Mouse (Mus musculus) hindbrain, embryonic 15.5 days (tissue): Measurements from ENCODE around the gene Dffa. TPM values are rescaled to one million over a fixed set of nuclear protein-coding genes. Genes with fewer than 3 reads are reported as not detected.

ENCODE experiments used
- ATAC-seq: fragments of 200-750 bp; cut with Nextera tagmentation; 2 replicates; pipeline ENCODE4 v1.8.0; 2017; ENCODE audit warnings: low read depth, moderate number of reproducible peaks, moderate TSS enrichment; ENCODE audit not compliant: low FRiP score
- H3K27ac ChIP-seq: fragments of 300-500 bp; sonication (generic); replicated peaks from 2 replicates; pipeline ENCODE4 v1.5.1; 2015; ENCODE audit warnings: mild to moderate bottlenecking, inconsistent platforms
- H3K27me3 ChIP-seq: fragments of 300-500 bp; sonication (generic); 2 replicates; pipeline ENCODE4 v1.6.1; 2015; ENCODE audit warnings: control low read depth, inconsistent platforms
- H3K36me3 ChIP-seq: fragments of 300-500 bp; sonication (generic); 2 replicates; pipeline ENCODE4 v1.6.1; 2015; ENCODE audit warnings: control low read depth, inconsistent platforms
- H3K4me1 ChIP-seq: fragments of 300-500 bp; sonication (generic); replicated peaks from 2 replicates; pipeline ENCODE4 v1.6.1; 2015; ENCODE audit warnings: control low read depth, inconsistent platforms
- H3K4me2 ChIP-seq: fragments of 300-500 bp; sonication (generic); 2 replicates; pipeline ENCODE4 v1.6.1; 2015; ENCODE audit warnings: moderate library complexity, mild to moderate bottlenecking, inconsistent platforms
- H3K4me3 ChIP-seq: fragments of 300-500 bp; sonication (generic); 2 replicates; pipeline ENCODE4 v1.5.1; 2015; ENCODE audit warnings: mild to moderate bottlenecking, inconsistent platforms
- H3K9ac ChIP-seq: fragments of 300-500 bp; sonication (generic); 2 replicates; pipeline ENCODE4 v1.6.1; 2015; ENCODE audit warnings: inconsistent platforms
- H3K9me3 ChIP-seq: fragments of 300-500 bp; sonication (generic); 2 replicates; pipeline ENCODE4 v1.6.1; 2016; ENCODE audit warnings: control low read depth, inconsistent platforms
- WGBS: fragments of 180-500 bp; shearing (Covaris S2); methylation state at CpG from one replicate; pipeline ENCODE4 v1.1.7; 2015; 5-methylcytosine and 5-hydroxymethylcytosine counted together
- polyA plus RNA-seq: library from polyadenylated mRNA; unstranded; fragments of >200 nt; fragmentation: Nextera tagmentation; extraction: Ambion mirVana; gene quantifications from 2 replicates; pipeline ENCODE4 v1.2.1, GENCODE M21; 2015

The Dffa gene
- polyA plus RNA-seq, 1 experiment from 2014 or later: 25.5 TPM

DNA sequence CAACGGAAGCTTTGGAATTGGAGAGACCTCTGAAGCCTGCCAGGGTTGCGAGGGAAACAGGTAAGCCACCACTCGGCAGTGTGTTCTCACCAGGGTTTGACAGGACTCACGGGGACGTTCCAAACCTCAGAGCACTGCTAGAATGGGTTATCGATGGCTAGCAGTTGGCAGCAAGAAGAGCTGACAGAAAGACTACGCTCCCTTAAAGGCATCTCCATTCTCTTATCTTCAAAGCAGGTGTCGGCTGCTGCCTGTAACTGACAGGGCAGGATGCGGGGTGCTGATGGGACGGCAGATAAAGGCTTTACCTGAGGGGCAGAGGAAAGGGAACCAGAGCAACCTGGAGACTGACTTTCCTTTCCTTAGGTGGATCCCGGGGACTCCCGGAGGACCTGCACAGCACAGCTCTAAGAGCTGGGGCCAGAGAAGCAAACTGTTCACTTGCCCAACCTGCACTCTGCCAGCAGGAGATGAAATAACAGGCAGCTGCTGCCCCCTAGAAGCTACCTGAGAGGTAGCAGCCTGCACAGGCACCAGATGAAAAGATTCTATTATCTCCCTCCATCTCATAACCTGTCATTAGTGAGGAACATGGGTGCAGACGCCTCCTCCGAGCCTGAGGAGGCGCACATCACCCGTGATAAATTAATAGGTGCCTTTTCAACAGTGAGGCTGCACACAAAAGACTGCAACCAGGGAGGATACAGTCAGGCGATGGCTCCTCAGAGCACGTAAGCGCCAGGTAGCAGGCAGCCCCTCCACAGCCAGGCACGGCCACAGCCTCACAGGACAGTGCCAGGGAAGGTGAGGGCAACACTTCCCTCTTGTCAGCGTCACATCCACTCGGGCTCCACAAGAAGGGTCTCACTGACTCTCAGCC lies 37.0 kb upstream of the Dffa start:
- no peak overlapping the region for H3K4me3 ChIP-seq
- peak; percentile 68 for ATAC-seq
- H3K4me2 ChIP-seq: no peak overlapping the region
- peaks cover 5% of the 10 kb centered on the region; the same call in 1 of the 2 replicates for H3K27me3 ChIP-seq
- H3K9ac ChIP-seq: no peak overlapping the region
- no peak overlapping the region for H3K27ac ChIP-seq
- peaks cover 17% of the 10 kb centered on the region; the same call in 1 of the 2 replicates for H3K4me1 ChIP-seq
- H3K9me3 ChIP-seq: no peaks in the 10 kb centered on the region
- WGBS: 78% methylated on average over 22 of the region's 22 CpGs
- no peaks in the 10 kb centered on the region for H3K36me3 ChIP-seq

- no peaks in the 10 kb centered on the region for H3K27me3 ChIP-seq
- H3K36me3 ChIP-seq: no peaks in the 10 kb centered on the region
- no peak overlapping the region for H3K9ac ChIP-seq
- no peak for ATAC-seq
- no peaks in the 10 kb centered on the region for H3K9me3 ChIP-seq
- WGBS: 93% methylated on average over 13 of the region's 13 CpGs
- no peak overlapping the region for H3K4me2 ChIP-seq
- H3K4me3 ChIP-seq: no peak overlapping the region
- peaks cover 10% of the 10 kb centered on the region for H3K4me1 ChIP-seq
- 0 out of 2 replicates have a peak overlapping the region, but pooled peaks have one; percentile 17 for H3K27ac ChIP-seq
Measured at GRCm38 (mm10) chr4:149075073-149075472, 28.9 kb upstream of the Dffa start.

GRCm38 (mm10) chr4:149075871-149076575 lies 27.9 kb upstream of the Dffa start:
- Histone ChIP-seq H3K27me3 (no peaks in the 10 kb centered on the region), H3K4me1 (peaks cover 10% of the 10 kb centered on the region), H3K4me3 (no peak overlapping the region), H3K9me3 (no peaks in the 10 kb centered on the region), H3K27ac (no peak overlapping the region), H3K9ac (no peak overlapping the region), H3K4me2 (no peak overlapping the region), H3K36me3 (no peaks in the 10 kb centered on the region)
- ATAC-seq: peak; percentile 82
- WGBS: 19% methylated on average over 10 of the region's 10 CpGs

- Histone ChIP-seq H3K27me3 (no peaks in the 10 kb centered on the region), H3K4me2 (no peak overlapping the region), H3K4me1 (peaks cover 22% of the 10 kb centered on the region), H3K9me3 (no peaks in the 10 kb centered on the region), H3K36me3 (no peaks in the 10 kb centered on the region), H3K27ac (no peak overlapping the region), H3K9ac (no peak overlapping the region), H3K4me3 (no peak overlapping the region)
- 61% methylated on average over 4 of the region's 4 CpGs for WGBS
- no peak for ATAC-seq
Measured at GRCm38 (mm10) chr4:149078261-149078660, 25.7 kb upstream of the Dffa start.

GRCm38 (mm10) chr4:149079629-149080028 lies 24.3 kb upstream of the Dffa start:
- WGBS: 90% methylated on average over 6 of the region's 6 CpGs
- ATAC-seq: no peak
- no peak overlapping the region for H3K4me3 ChIP-seq

GRCm38 (mm10) chr4:149080111-149080510 lies 23.8 kb upstream of the Dffa start:
- H3K4me1 ChIP-seq: peaks cover 22% of the 10 kb centered on the region
- no peak for ATAC-seq

More at GRCm38 (mm10) chr4:149079629-149080028, 24.3 kb upstream of the Dffa start:
- Histone ChIP-seq H3K27ac (no peak overlapping the region), H3K4me1 (peaks cover 22% of the 10 kb centered on the region), H3K9me3 (no peaks in the 10 kb centered on the region), H3K27me3 (no peaks in the 10 kb centered on the region), H3K36me3 (no peaks in the 10 kb centered on the region), H3K4me2 (no peak overlapping the region), H3K9ac (no peak overlapping the region)

GRCm38 (mm10) chr4:149081528-149081927 lies 22.4 kb upstream of the Dffa start:
- H3K27ac ChIP-seq: no peak overlapping the region
- H3K27me3 ChIP-seq: no peaks in the 10 kb centered on the region
- H3K9ac ChIP-seq: no peak overlapping the region
- no peaks in the 10 kb centered on the region for H3K36me3 ChIP-seq
- WGBS: 59% methylated on average over 17 of the region's 17 CpGs
- no peaks in the 10 kb centered on the region for H3K9me3 ChIP-seq
- no peak overlapping the region for H3K4me2 ChIP-seq
- peaks cover 13% of the 10 kb centered on the region for H3K4me1 ChIP-seq
- H3K4me3 ChIP-seq: no peak overlapping the region
- peak; percentile 69; the same call in 1 of the 2 replicates for ATAC-seq

More at GRCm38 (mm10) chr4:149080111-149080510, 23.8 kb upstream of the Dffa start:
- Histone ChIP-seq H3K27ac (no peak overlapping the region), H3K4me2 (no peak overlapping the region), H3K4me3 (no peak overlapping the region), H3K9ac (no peak overlapping the region), H3K27me3 (no peaks in the 10 kb centered on the region), H3K9me3 (no peaks in the 10 kb centered on the region), H3K36me3 (no peaks in the 10 kb centered on the region)
- 93% methylated on average over 8 of the region's 8 CpGs for WGBS

GRCm38 (mm10) chr4:149085381-149085780 lies 18.6 kb upstream of the Dffa start:
- no peak for ATAC-seq
- no peaks in the 10 kb centered on the region for H3K36me3 ChIP-seq
- no peak overlapping the region for H3K27ac ChIP-seq
- H3K4me1 ChIP-seq: peaks cover 12% of the 10 kb centered on the region
- H3K27me3 ChIP-seq: no peaks in the 10 kb centered on the region
- no peak overlapping the region for H3K4me3 ChIP-seq
- no peak overlapping the region for H3K9ac ChIP-seq
- no peak overlapping the region for H3K4me2 ChIP-seq
- WGBS: 83% methylated on average over 5 of the region's 5 CpGs
- H3K9me3 ChIP-seq: no peaks in the 10 kb centered on the region

DNA sequence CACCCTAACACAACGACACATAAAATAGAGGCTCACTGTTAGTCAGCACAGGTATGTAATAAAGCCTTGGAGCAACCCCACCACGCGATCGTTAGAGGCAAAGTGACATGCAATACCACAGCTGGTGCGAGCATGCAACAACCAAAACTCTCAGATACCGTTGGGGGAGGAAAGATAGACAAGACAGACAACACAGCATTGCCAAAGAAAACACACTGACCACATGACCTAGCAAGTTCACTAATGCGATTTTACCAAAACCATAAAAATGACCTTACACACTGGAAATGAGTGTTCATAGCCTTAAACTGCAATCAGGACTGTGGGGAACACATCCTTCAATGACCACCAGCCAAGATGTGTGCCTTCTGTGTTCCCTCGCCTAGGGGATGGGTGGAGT lies 12.6 kb upstream of the Dffa start:
- 89% methylated on average over 8 of the region's 8 CpGs for WGBS
- no peak overlapping the region for H3K9ac ChIP-seq
- H3K27me3 ChIP-seq: no peaks in the 10 kb centered on the region
- peaks cover 9% of the 10 kb centered on the region; the same call in 1 of the 2 replicates for H3K36me3 ChIP-seq
- no peaks in the 10 kb centered on the region for H3K9me3 ChIP-seq
- no peak overlapping the region for H3K4me3 ChIP-seq
- H3K4me2 ChIP-seq: no peak overlapping the region
- H3K4me1 ChIP-seq: no peaks in the 10 kb centered on the region
- ATAC-seq: no peak
- no peak overlapping the region for H3K27ac ChIP-seq

DNA sequence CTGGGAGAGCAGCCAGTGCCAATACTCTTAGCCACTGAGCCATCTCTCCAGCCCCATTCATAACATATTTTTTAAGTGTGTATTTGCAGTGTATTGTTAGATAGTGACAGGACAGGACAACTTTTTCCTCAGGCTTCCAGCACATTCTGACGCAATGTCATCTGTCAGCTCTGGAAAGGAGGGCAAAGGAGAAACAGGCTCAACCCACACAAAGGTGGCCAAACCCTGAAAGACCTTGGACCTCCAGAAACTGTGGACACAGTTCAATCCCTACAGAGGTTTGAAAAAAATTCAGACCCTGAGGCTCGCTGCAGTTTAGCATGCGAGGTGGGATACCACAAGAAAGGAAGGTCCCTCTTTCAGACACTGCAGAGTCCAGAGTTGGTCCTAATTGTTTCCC lies 6.0 kb upstream of the Dffa start:
- Histone ChIP-seq H3K4me3 (no peak overlapping the region), H3K9me3 (no peaks in the 10 kb centered on the region), H3K9ac (no peak overlapping the region), H3K4me2 (peak overlapping the region; percentile 97; the same call in 1 of the 2 replicates), H3K36me3 (peaks cover 9% of the 10 kb centered on the region; the same call in 1 of the 2 replicates), H3K27ac (no peak overlapping the region), H3K4me1 (peaks cover 16% of the 10 kb centered on the region), H3K27me3 (no peaks in the 10 kb centered on the region)
- WGBS: 87% methylated on average over 3 of the region's 3 CpGs
- ATAC-seq: no peak

DNA sequence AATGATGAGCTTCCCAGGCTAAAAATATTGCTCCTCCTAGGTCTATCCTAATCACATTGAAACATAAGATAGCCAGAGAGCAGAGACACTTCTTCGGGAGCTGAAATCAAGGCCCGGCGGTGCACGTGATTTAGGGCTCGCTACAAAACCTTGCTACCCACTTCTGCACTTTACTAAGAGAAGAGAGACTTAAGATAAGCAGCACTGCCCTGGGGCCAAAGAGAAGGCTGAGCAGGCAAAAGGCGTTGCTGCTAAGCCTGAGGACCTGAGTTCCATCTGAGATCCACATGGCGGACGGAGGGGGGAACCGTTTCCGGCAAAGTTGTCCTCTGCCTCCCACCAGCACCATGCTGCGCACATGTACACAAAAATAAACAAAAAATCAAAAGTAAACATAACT lies 5.4 kb upstream of the Dffa start:
- H3K4me1 ChIP-seq: peaks cover 16% of the 10 kb centered on the region
- no peak overlapping the region for H3K27ac ChIP-seq
- no peaks in the 10 kb centered on the region for H3K9me3 ChIP-seq
- ATAC-seq: no peak
- peak overlapping the region; percentile 97 for H3K4me2 ChIP-seq
- peak overlapping the region; percentile 97 for H3K4me3 ChIP-seq
- WGBS: 27% methylated on average over 11 of the region's 11 CpGs
- H3K27me3 ChIP-seq: no peaks in the 10 kb centered on the region
- peaks cover 6% of the 10 kb centered on the region; the same call in 1 of the 2 replicates for H3K36me3 ChIP-seq
- H3K9ac ChIP-seq: peak overlapping the region; percentile 91
